Mouse (Mus musculus): Measurements from ENCODE around the gene Tmem184b. TPM values are rescaled to one million over a fixed set of nuclear protein-coding genes. Genes with fewer than 3 reads are reported as not detected.

Gene Tmem184b
- polyA plus RNA-seq, 1 experiment from 2014 or later = 63.1 TPM

MicroRNAs within 50 kb of the gene (microRNA counts, 519-probe panel; counts per million panel counts)
- microRNA mmu-miR-1943 = not detected

Small RNAs within 50 kb of the gene (microRNA-seq; reads per million reads assigned to microRNA genes)
- 2.3 reads per million, percentile 6 among the genes with 10 or more reads in this experiment for gene Mir1943

Other genes with a start within 250 kb of the Tmem184b start
- gene Sox10, start 238.3 kb downstream of the Tmem184b start, polyA plus RNA-seq (2014; fragmentation: Nextera tagmentation; extraction: Ambion mirVana) = 0.21 and 0.22 TPM in 2 replicates
- gene Pick1, start 174.4 kb downstream of the Tmem184b start, polyA plus RNA-seq (2014; fragmentation: Nextera tagmentation; extraction: Ambion mirVana) = 25.8 and 31.4 TPM in 2 replicates
- gene Gm49486, start 174.2 kb downstream of the Tmem184b start, polyA plus RNA-seq (2014; fragmentation: Nextera tagmentation; extraction: Ambion mirVana) = 0.21 and 0.61 TPM in 2 replicates
- 0.39 and 0.50 TPM in 2 replicates for gene Slc16a8, start 148.8 kb downstream of the Tmem184b start, polyA plus RNA-seq (2014; fragmentation: Nextera tagmentation; extraction: Ambion mirVana)
- 6.1 and 10.3 TPM in 2 replicates for gene Baiap2l2, start 118.0 kb downstream of the Tmem184b start, polyA plus RNA-seq (2014; fragmentation: Nextera tagmentation; extraction: Ambion mirVana)
- 10.9 and 17.0 TPM in 2 replicates for gene Pla2g6, start 75.2 kb downstream of the Tmem184b start, polyA plus RNA-seq (2014; fragmentation: Nextera tagmentation; extraction: Ambion mirVana)
- gene Maff, start 56.9 kb downstream of the Tmem184b start, polyA plus RNA-seq (2014; fragmentation: Nextera tagmentation; extraction: Ambion mirVana) = 3.4 and 3.6 TPM in 2 replicates
- 88.8 and 107 TPM in 2 replicates for gene Csnk1e, start 52.0 kb upstream of the Tmem184b start, polyA plus RNA-seq (2014; fragmentation: Nextera tagmentation; extraction: Ambion mirVana)
- 0.23 TPM in 1 of 2 replicates, not detected in the other for gene Kcnj4, start 101.7 kb upstream of the Tmem184b start, polyA plus RNA-seq (2014; fragmentation: Nextera tagmentation; extraction: Ambion mirVana)
- gene Kdelr3, start 112.8 kb upstream of the Tmem184b start, polyA plus RNA-seq (2014; fragmentation: Nextera tagmentation; extraction: Ambion mirVana) = 38.2 and 40.1 TPM in 2 replicates
- 84.7 and 93.8 TPM in 2 replicates for gene Ddx17, start 143.2 kb upstream of the Tmem184b start, polyA plus RNA-seq (2014; fragmentation: Nextera tagmentation; extraction: Ambion mirVana)
- 1.4 and 2.0 TPM in 2 replicates for gene Dmc1, start 201.5 kb upstream of the Tmem184b start, polyA plus RNA-seq (2014; fragmentation: Nextera tagmentation; extraction: Ambion mirVana)

All from kidney, embryonic 14.5 days (tissue).